Mouse (Mus musculus): ENCODE data around the gene N4bp3.
"Not testable (repeated sequence)": the region's sequence is repeated elsewhere in the genome, so short reads cannot be mapped to it uniquely, and the experiment has no call there.

N4bp3 gene

DNA sequence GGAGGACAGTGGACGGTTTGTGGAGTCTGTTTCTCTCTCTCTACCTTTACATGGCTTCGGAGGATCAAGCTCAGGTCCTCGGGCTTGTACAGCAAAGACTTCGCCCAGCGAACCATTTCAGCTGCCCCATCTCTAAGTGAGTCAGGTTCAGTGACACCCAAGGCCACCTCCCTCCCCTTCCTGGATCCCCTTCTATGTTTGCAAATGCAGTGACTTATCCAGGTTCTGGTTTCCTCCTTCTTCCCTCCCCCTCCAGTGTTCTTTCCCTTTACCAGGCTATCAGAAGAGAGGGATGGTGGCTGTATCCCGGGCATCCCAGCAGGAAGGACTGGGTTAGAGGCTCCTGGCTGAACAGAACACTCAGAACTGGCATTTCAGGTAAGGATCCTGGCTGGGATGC is 3.1 kb upstream of the N4bp3 start:
- no peak for DNase-seq (ENCODE audit: low read depth, low spot score)

DNA sequence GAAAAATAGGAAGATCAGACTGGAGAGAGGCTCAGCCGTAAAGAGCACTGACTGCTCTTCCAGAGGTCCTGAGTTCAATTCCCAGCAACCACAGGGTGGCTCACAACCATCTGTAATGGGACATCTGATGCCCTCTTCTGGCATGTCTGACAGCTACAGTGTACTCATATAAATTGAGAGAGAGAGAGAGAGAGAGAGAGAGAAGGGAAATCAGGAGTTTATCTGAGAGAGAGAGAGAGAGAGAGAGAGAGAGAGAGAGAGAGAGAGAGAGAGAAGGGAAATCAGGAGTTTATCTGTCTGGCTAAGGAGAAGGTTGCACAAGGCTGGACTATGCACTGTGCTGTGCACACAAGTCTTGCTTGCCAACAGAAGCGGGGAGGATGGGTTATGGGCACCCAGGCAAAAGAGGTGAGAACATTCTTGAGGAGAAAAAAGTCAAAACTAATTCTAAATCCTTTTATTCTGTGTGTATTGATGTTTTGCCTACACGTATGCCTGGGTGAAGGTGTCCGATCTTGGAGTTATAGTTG is 2.3 kb upstream of the N4bp3 start:
- no peak for DNase-seq (ENCODE audit: low read depth, low spot score)

DNA sequence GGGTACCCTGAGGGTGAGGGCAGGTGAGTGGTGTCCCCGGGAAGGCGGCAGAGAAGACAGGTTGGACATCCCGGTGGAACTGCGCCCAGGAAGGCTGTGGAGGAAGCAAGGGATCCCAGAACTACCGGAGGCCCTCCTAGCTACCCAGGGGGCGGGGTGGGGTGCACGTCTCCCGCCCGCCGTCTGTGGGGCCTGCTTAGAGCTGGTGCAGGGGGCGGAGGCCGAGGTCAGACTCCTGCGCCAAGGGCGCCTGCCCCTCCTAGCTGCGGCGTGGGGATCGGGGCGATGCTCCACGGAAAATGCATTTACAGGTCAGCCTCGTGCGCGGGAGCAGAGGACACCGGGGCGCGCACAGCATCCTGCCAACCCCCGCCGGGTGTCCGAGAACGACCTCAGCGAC is 381 bp downstream of the N4bp3 start:
- DNase-seq (ENCODE audit: low read depth, low spot score): no peak

DNA sequence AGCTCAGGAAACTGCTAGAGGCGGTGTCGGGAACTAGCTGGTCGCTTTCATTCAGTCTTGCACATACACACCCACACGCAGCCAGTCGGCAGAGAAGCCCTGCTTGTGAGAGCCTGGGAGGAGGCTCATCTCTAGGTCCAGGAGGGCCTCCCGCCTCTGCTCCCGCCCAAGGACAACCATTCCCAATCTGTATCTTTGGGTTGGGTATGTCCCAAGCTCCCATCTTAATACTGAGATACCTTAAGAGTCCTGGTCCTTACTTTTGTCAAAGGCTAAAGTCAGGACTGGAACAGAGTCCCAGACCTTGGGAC is 798 bp downstream of the N4bp3 start:
- no peak for DNase-seq (ENCODE audit: low read depth, low spot score)

DNA sequence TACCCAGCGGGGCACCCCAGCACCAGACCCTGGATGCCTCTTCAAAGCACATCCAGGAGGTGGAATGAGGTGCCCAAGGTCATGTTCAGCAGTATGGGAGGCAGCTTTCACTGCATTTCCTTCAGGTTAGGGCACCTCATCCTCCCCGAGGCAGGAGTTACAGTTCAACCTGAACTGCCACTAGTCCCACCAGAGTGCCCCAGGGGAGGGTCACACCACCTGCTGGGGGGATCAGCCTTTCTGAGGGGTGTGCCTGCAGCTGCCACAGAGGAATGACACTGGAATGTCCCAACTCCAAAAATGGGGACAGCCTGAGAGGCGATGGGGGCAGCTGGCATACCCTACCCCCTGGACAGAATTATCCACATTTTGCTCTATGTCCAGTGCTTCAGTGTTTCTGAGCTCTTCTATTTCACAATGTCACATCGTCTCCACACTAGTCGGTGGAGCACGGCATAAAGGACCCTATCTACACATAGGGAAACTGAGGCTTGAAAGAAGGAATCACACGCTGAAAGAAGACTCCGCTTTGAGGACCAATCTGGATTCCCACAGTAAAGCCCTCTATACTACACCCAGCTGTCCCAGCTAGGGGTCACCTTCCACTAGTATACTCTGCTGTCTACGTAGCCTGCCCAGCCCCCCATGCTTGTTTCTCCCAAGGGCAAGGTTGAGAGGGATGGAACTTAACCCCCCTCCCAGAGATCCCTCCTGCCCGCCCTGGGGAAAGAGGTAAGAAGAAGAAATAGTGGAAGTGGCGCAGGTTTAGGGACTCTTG is 1.3 kb downstream of the N4bp3 start:
- DNase-seq (ENCODE audit: low read depth, low spot score): no peak

DNA sequence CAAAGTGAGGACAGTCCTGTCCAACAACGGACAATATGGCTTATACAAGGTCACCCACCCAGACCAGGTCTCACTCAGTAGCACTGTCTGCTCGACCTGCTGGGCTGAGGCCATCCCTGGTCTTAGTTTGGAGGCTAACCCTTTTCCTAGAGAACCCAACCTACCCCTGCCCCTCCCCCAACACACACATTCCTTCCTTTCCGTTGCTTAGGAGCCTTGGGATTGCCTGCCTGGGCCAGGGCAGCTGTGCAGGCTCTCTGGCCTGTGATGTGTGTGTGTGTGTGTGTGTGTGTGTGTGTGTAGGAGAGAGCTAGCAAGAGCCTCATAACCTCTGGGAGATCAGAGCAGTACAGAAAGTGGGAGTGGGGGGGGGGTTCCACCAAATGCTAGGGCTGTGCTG is 2.1 kb downstream of the N4bp3 start:
- DNase-seq (ENCODE audit: low read depth, low spot score): no peak

DNA sequence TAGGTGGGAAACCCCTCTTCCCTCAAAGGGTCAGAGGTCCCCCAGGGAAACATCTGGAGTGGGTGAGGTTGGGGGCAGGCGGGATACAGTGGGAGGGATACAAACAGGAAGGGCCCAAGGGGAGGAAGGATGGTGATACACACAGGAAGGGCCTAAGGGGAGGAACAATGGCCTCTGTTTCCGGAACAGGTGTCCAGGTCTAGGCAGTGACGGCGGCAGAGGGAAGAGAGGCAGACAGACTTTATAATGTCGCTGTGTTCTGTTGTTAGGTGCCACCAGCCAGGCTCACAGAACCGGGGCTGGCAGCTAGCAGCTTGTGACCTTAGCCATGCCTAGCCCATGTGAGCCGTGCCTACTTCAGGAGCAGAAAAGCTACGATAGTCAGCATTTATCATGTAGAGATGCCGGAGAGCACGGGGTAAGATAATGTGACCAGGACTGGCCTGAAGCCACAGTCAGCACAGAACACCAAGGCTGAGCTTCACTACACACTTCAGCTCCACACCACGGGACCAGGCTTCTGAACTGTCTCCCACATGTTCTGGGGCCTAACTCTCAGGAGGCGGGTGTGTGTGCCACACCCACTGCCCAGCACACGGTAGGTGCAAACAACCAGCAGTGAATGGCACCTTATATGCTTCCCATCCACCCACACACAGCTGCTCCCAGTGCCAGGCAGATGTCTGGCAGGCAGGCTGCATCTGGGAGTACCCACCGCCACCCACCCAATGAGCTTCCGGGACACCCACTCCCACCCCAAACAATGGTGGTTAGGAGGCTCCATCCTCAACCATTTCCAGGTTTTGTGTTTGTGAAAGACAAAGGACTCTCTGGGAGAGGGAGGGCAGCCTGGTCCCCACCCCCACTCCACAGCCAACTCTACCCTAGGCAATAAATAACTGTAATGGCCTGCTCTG is 3.6 kb downstream of the N4bp3 start:
- DNase-seq (ENCODE audit: low read depth, low spot score): no peak

DNA sequence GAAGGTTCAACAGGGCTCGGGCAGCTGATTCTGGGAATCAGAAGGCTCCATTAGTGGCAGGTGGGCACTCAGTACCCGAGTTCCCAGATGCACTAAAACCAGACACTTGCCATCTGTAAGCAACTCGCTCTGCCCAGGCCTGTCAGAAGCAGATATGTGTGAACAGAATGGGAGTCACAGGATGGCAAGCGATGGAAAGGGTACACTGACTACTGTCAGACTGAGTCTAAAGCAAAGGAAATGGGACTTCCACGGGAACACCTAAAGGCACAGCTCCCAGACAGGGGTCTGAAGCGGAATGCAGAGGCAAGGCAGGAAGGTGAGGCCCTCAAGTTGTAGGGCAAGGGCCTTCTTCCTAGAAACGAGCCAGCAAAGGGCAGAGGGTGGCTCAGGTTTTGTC is 4.4 kb downstream of the N4bp3 start:
- DNase-seq (ENCODE audit: low read depth, low spot score): no peak

DNA sequence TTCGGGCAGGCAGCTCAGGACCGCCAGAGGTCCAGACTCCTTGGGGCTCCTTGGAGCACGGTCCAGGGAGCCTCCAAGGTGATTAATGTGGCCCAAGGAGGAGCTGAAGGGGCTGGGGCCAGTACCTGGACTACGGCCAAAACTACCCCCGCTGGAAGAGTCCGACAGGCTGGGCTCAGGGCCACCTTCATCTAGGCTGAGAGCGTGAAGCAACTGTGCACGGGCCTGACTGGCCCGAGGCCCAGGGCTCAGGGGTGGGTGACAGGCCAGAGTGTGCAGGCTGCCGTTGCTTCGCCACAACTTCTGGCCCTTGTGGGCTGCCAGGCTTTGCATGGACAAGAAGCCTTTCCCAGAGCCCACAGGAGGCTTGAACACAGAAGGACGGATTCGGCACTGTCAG is 5.3 kb downstream of the N4bp3 start:
- DNase-seq (ENCODE audit: low read depth, low spot score): no peak

DNA sequence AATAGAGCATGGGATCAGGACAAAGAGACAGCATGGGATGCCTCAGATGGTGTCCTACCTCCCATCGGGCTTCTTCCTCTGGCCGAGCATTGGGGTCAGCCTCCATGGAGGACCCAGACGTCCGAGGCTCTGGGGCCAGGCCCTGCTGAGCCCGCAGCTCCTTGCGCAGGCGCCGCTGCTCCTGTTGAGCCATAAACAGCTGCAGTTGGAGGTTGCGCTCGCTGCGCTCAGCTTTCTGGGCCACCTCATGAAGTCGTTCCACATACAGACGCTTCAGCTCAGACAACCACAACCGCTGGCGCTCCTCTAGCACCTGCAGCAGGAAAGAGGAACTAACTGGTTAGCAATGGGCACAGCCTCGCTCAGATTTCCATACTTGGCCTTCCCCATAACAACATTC is 6.4 kb downstream of the N4bp3 start:
- DNase-seq (ENCODE audit: low read depth, low spot score): no peak

DNA sequence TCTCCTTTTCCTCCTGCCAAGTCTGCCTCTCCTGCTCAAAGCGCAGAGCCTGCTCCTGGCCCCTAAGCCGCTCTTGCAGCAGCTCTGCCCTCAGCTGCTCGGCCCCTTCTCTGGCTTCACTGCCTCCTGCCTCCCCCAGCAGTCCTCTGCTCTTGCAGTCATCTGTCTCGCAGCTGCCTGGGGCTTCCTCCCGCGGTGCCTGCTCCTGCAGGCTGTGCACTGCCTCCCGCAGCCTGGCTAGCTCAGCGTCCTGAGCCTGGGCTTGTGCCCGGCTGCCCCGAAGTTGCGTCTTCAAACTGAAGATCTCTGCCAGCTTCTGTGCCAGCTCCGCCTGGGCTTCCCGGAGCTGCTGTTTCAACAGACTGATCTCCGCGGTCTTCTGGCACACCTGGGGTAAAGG is 6.9 kb downstream of the N4bp3 start:
- no peak for DNase-seq (ENCODE audit: low read depth, low spot score)

DNA sequence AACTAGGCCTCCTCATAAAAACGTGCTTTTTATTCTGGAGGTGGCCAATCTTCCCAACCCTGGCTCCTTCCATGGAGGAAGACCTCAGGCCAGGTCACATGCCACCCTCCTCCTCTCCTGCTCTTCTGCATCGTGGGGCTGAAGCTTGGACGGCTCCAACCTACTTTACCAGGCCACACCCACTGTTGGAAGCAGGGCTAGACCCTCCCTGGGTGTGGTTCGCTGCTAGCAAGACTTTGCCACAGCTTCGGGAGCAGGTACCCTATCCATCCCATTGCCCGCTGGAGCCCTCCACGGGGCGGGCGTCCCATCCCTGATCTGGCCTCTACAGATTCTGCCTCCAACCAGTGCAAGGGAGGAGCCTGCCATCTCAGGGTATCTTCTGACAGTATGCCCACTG is 7.4 kb downstream of the N4bp3 start:
- no peak for DNase-seq (ENCODE audit: low read depth, low spot score)

DNA sequence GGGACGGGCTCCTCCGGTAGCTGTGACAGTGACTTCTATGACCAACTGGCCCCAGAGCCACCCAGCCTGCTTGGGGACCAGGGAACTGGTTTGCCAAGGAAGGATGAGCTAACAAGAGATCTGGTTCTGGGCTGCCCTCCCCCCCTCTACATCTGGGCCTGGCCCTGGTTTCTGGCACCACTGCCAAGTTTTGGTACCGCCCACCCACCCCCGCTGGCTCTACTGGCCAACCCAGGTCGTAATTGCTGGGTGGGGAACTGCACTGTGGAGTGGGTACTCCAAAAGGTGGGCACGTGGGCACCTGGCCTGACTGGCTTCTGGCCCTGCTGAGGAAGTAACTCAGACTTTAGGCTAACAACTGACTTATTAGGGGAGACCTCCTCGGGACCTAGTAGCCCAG is 9.9 kb downstream of the N4bp3 start:
- no peak for DNase-seq (ENCODE audit: low read depth, low spot score)

DNA sequence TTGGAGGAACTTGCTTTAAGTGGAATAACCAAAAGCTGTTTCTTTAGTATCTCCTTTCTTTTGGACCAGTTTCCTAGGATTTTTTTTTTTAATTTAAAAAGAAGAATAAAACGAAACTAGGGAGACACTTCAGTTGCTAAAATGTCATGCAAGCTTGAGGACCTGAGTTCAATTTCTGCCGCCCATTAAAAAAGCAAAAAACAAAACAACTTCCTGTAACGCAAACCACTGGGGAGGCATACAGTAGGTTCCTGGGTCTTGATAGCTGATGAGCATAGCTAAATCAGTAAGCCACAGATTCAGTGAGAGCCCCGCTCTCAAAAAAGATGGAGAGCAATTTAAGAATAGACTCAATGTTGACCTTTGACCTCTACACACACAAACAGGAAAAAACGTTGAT is 12.1 kb downstream of the N4bp3 start:
- no peak for DNase-seq (ENCODE audit: low read depth, low spot score)

DNA sequence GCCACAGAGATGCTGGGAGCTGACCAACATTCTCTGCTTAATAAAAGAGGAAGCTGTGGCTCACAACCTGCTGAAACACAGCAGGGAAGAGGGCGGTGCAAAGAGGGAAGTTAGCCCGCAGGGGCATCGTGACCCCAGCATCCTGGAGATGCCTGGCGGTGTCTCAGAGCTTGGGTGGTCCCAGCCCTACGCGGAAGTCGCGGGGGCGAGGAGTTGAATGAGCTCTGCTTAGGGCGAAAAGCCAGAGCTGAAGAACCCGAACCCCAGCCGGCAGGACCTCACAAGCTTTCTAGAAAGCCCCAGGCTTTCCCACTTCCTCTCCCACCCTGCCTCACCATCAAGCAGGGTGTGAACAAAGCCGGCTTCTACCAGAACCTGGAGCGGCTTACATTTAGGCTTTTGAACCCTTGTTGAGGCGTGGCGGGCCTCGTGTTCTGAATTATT is 12.6 kb downstream of the N4bp3 start:
- no peak for DNase-seq (ENCODE audit: low read depth, low spot score)

DNA sequence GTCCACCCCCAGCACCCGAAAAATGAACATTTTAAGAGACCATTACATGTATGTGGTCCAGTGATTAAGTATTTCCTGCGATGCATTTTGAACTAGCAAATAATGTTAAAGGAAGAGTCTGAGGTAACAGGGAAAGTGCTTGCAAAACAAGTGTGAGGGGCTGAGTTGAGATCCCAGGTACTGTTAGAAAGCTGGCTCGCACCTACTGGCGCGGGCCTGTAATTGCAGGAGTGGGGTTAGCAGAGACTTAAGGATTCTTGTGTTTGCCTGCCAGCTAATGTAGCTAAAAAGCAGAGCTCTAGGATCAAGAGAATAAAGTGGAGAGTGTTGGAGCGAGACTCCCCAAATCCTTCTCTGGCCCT is 14.3 kb downstream of the N4bp3 start:
- peak; percentile 62 for DNase-seq (ENCODE audit: low read depth, low spot score)

DNA sequence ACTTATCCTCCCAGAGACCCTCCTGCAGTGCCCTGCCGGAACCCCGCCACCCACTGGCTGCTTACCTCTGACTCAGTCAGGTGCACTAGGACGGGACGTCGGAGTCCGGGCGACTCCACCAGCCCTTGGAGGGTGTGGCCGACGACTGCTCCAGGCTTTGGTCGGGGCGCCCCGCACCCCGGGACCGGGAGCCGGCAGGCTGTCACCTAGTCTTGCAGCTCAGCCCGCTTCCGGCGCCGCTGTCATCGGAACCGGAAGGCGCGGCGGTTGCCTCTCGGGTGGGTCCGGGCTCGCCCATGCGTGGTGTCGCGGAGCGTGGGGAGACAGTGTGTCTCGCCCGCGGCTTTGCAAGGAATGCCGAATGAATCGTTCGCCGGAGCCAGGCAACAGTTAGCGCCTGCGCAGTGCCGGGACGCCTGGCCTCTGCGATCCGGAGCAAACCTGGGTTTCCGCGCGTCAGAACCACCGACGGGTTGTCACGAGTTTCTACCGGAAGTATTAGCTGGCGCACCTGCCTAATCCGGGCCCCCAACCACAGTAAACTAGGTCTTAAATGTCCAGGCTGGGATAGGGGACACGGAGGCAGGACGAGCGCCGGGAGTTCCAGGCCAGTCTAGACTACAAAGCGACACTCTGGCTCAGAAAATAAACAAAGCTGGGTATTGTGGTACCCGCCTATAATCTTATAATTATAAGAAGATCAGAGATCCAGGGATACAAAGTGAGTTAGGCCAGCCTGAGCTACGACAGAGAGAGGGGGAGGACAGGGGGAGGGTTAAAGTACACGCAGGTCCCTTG is 14.9 kb downstream of the N4bp3 start, which contains the start of gene Rmnd5b:
Gene Rmnd5b, minus strand, starts transcription at position 372 of the 798 bp plus-strand sequence.
- peak; percentile 65 for DNase-seq (ENCODE audit: low read depth, low spot score)

DNA sequence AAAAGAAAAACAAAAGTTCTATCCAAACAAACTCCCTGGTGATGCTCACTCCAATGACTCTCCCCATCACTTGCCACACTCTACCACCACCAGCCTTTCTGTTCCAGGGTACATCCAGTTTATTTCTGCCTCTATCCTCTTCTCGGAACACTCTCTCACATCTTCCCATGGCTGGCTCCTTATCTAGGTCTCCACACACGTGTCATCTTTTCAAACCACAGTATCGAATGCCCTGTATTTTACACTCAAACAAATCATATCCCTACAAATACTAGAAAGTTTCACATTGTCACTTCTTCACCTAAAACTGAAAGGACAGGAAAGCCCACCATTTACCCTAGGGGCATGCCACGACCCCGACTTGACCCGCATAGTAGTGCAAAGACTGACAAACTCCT is 15.5 kb downstream of the N4bp3 start:
- no peak for DNase-seq (ENCODE audit: low read depth, low spot score)

DNA sequence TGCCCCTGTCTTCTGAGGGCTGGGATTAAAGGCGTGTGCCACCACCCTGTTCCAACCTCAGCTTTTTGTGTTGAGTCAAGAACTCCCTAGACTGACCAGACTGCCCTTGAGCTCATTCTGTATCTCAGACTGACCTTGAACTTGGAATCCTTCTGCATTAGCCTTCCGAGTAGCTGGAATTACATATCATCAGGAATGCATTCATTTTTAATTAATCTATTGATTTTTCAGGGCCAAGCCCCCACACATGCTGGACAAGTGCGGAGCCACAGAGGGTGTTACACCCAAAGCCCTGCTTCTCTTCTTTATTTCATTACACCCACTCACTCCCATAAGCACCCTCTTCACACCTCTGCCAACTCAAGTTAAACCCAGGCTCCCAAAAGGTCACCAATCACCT is 16.9 kb downstream of the N4bp3 start:
- no peak for DNase-seq (ENCODE audit: low read depth, low spot score)

DNA sequence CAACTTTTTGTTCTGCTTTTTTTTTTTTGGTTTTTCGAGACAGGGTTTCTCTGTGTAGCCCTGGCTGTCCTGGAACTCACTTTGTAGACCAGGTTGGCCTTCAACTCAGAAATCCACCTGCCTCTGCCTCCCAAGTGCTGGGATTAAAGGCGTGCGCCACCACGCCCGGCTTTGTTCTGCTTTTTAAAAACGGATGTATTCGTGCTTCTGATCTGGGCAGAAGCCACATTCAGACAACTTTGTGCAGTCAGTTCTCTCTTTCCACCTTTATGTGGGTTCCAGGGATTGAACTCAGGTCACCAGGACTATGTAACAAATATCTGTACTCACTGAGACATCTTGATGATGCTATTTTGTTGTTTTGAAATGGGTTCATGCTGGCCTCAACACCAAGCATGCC is 17.4 kb downstream of the N4bp3 start:
- DNase-seq (ENCODE audit: low read depth, low spot score): not testable (repeated sequence)

DNA sequence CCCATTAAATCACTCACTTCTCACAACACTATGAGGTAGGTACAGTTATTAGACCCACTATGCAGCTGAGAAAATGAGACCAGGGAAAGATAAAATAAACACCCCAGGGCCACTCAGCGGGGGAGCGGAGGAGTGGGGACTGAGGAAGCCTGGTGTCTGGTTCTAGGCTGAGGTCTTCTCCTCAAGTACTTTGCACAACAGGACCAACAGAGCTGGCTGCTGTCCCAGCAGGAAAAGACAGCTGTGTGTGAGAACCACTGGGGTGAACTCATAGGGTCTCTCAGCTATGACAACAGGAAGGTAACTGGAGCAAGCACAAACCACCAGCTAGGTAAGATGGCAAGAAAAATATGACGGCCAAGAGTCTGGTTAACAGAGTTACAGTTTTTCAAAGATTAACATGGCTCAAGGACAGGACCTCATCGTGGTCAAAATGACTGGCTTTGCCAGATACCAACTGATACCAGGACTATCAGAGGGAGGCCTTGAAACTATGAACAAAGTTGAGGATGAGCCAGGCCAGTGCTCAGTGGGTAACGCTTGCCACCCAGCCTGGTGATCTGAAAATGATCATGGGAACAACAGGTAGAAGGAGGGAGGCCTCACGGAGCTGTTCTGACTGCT is 18.4 kb downstream of the N4bp3 start:
- no peak for DNase-seq (ENCODE audit: low read depth, low spot score)

All from c-Kit-negative CD71-positive TER-119-positive erythroid progenitor cells, embryonic 14.5 days (primary cell).